Mouse (Mus musculus): ENCODE measurements at regions not wholly inside any gene's neighbourhood (a gene's known extent, or its start where the extent isn't known, plus 50 kb on each side); places are given as distances from the start of the nearest gene placed in this dataset.

GRCm38 (mm10) chr1:98147361-98147760 is 51.9 kb upstream of the Pam start:
- no peak for TF ChIP-seq ZC3H11A (IDR thresholded peaks at IDR 0.05; ENCODE audit: borderline replicate concordance, low read depth, low read length)
- no peak for TF ChIP-seq ZNF384 (IDR thresholded peaks at IDR 0.05; ENCODE audit: low read depth, low read length)
- TF ChIP-seq HCFC1 (IDR thresholded peaks at IDR 0.05; ENCODE audit: borderline replicate concordance, insufficient read depth, low read length), result no peak
- no peak for TF ChIP-seq CHD2 (IDR thresholded peaks at IDR 0.05; ENCODE audit: low read depth, low read length)

All from ES-E14 (cell line).